Mouse (Mus musculus) CD4-positive, CD25-positive, alpha-beta regulatory T cell, adult 2 months (primary cell): ENCODE measurements around the gene Lama2.

ENCODE experiments used
- DNase-seq: peaks from one replicate; pipeline ENCODE4 v3.0.0-alpha.2; 2012; ENCODE audit warnings: low read depth, low spot score

Lama2 gene

DNA sequence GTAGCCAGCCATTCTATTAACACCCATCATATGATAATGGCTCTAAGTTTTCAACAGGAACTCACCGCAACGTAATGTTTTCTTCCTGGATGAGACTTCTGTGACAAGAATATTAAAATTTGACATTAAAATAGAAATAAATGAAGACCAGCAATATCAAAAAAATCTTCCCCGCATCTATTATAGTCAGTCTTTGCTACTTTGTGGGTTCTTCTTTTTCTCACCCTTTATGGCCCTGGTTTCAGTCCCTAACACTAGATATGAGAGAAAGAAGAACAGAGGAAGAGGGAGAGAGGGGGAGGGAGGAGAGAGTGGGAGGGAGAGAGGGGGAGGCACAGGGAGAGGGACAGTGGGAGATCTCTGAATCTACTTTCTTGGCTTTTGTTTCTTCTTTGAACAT lies at the start of gene Lama2:
Lama2 (minus strand) TSS at position 101 of the 400 bp plus-strand sequence.
- no peak for DNase-seq

DNA sequence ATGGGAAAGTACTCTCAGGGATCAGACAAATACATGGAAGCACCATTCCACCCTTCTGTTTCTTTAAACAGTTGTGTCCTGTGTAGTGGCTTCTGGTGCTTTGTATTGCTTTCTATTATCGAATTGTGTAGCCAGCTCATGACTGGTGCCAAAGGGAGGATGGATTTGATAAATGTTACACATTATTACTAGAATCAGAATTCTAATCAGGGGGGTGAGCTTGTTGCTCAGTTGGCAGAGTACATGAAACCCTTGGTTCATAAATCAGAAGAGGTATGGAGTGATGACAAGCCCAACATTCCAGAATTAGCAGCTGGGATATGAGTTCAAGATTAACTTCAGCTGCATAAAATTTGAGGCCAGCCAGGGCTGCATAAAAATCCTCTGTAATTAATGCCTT lies 44.8 kb upstream of the Lama2 start:
- DNase-seq = no peak

DNA sequence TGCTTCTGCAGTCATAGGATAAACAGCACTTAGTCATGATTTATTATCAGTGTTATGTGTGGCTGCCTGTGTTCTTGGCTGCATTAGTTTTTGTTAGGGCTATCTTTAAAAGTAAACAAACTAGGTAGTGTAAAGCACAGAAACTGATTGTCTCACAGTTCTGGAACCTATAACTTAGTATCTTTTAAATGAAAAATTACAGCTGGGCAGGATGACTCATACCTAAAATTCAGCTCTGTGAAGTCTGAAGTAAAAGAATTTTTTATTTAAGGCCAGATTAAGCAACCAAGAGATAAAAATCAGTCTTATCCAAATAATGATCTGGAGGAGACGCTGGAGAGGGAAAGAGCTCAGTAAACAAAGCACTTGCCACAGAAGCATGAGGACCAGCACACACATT lies 43.8 kb upstream of the Lama2 start:
- no peak for DNase-seq

DNA sequence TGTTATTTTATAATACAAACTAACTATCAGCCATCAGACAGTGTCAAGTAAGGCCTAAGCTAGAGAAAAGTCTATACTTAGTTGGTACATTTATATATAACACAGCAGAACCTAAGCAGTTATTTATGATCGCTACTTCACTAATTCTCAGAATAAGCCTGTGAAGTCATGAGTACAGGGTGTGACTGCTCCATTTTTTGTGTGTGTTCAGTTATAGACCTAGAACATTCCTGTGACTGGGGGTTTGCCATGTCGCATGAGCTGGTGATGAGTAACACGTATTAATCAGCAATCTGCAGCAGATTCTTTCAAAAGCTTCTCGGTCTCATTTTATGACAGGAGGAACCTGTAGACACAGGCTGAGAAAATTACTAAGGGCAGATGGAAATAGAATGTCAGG lies 34.6 kb upstream of the Lama2 start:
- no peak for DNase-seq

DNA sequence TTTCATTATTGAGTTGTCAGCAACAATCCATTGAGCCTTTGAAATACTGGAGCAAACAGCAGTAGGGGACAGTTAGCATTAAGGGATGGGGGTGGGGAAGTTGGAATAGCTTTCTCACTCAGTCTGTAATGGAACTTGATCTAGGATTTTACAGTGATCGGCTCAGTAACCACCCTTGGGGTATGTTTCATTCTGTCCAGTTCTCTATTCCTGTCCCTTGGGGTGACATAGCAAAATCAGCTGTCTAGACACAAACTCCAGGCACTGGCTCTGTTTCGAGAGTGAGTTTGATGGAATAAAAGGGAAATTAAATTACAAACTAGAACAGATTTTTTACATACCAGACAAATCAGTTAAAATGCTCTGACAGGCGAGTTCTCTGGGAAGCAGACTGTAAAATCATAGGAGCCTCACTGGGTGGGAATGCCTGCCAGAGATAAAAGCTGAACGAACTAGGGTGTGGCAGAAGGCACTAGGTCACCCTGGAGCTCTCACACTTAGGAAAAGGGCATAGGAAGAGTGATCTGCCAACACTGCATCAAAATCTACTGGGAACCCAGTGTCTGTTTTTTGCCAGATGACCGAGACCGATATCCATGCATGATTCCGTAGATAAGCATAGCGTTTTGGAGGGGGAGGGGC lies 33.3 kb upstream of the Lama2 start:
- no peak for DNase-seq

DNA sequence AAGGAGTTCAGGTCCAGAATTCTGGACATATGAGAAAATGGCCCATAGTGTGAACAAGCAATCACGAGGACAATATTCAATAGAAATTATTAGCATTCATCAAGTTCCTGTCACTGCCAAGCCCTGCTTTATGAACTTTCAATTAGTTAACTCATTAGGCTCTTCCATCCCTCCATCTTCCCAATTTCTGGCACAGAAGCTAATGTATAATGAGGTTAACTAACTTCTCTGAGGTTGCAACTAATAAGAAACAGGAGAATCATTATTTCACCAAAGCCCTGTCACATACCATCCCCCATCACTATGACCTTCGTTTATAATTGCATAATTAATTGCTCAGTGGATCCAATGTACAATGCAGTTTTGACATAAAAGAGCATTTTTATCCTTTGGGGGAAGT lies 16.2 kb upstream of the Lama2 start:
- no peak for DNase-seq

DNA sequence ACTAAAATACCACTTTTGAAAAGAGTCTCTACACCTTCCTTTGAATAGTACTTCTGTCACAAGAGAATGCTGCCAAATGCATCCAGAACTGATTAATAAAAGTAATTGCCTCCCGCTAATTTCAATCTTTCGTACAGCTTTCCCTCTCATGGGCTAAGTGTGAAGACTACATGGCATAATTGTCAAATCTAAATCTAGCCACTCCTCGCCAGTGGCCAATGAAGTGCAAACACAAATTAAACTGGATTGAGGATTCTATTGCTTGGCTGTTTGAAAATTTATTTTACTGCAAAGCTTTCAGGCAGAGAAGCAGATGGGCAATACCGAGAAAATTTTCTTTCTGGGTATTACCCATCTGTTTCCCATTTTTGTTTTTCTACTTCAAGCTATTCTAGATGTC lies 11.4 kb upstream of the Lama2 start:
- DNase-seq = no peak

DNA sequence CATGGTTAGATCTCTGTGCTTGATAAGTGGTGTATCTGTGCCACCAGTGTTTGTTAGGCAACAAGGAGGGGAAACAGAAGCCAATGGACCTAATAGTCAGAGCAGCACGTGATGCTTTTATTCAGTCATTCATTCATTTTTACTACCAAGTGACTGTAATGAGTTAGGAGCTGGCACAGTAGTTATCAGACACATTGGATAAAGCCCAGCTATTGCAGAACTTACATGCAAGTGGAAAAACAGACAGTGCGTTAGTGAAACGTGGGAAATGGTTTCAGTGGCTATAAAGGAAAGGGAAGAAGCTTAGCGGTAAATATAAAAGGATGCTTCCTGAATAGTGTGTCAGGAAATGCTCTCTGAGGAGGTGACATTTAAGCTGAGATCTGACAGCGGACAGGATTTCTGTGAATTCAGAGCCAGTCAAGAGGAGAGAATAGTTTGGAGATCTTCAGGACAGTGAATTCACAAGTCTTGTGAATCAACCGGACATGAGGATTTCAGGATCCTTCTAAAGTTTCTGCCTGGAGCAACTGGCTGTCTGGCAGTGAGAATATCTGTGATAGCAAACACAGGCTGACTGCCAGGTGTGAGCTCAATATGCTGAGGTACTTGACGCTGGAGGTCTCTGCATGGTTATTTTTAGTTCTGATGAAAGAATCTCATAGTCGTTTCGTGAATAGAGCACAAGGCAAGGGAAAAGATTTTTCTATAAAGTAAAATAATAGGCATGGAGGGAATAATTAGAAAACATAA lies 2.3 kb upstream of the Lama2 start:
- no peak for DNase-seq

DNA sequence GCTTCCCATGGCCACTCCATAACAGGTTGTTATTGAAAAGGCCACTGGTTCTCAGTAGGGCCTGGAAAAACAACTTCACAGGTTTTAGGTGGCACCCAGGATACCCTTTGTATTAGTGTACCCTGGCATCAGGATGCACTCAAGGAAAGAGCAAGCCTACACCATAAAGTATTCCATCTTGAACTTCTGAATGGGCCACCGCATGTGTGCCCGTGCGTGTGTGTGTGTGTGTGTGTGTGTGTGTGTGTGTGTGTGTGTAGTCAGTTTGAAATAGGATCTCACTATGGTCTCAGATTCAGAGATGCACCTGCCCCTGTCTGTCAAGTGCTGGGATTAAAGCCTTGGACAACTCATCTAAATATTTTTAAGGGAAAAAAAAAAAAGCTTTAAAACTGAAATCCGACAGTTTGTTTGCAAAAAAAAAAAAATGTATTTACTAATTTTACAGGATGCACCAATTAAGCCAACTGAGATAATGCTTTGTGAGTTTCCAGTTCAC lies 2.0 kb downstream of the Lama2 start:
- DNase-seq = no peak

DNA sequence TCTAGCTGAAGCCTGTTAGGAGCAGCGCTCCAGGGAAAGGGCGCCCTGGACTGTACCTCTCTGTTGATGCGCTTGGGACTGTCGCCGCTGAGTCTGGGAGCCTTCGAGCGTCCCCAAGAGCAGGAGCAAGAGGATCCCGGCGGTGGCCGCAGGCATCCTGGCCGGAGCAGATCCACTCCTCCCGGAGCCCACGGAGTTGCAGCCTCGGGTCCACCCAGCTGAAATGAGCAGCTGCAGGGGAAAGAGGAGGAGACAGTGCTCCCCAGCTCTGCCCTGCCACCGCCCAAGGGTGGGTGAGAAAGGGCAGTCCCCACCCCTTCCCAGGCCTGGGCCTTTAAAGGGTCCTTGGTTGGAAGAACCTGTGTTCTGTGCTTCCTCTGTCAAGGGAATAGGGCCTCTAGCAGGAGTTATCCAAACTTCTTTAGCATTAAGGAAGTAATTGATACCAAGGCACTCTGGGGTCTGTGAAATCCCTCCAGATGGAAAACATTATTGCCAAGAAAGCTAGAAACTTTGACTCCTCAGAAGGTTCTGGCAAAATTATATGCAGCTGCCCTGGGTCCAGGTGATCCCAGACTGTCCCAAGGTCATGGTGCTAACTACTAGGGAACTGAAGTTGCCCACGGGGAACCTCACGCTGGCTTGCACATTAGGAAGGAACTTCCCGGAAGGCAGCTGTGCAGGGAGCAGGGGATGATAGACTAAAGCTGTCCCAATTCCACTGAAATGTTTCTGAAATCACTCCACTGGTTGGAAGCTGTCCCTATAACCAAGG lies 2.7 kb downstream of the Lama2 start:
- no peak for DNase-seq

DNA sequence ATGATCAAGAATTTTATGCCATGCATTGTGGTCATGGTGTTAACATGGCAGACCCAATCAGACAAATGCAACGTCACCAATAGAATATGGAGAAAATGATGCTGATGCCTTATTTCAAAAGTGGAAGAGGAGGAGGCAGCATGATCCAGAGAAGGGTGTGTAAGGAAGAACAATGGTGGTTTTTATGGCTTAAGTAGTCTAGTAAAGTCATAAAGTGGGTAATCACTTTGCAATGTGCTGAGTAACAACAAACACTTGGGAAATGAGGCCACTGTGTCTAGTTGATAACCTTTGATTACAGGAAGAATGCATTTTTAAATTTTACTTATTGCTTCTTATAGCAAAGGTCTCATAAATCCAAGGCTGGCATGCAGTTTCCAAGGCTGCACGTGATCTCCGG lies 23.9 kb downstream of the Lama2 start:
- DNase-seq = no peak

DNA sequence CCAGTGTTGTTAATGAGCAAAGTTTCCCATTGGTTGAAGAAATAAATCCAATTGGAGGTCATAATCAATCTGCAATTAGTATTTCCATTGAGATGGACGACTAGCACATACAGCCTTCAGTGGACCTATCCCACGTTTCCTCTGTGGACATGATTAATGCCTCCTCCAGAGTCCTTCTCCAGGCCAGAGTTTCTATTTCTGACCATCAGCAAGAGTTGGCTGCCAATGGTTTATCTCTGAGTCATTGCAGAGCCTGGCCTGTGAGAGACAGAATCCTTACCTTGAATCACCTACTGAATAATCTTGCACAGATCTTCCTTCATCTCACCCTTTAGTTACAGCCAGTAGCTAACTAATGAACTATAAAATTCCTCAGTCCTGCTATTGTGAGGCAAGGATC lies 86.3 kb downstream of the Lama2 start:
- DNase-seq = no peak

DNA sequence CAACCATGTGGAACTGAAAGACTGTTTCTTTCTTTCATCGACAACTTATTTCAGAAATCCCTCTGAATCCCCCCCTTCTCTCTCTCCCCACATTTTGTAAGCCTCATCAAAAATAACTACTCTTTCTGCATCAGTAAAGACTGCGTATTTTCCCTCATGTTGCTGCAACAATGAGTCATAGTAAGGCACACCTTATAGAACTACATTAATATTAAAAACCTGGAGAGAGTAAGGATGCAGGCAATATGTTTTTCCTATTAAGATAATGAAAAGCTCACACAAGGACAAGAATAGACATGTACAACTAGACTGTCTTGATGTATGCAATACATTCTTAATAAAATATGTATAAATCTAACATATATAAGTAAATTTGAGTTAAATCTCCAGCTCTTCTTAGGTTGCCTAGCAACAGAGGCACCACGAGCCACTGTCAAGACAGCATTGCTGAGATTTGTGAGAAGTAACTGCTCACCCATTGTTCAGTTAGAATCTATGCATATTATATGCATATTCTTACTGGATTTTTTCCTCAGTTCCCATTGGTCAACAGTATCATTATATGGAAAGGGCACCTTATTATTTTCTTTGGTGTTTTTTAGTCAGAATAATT lies 110.6 kb downstream of the Lama2 start:
- DNase-seq = no peak

DNA sequence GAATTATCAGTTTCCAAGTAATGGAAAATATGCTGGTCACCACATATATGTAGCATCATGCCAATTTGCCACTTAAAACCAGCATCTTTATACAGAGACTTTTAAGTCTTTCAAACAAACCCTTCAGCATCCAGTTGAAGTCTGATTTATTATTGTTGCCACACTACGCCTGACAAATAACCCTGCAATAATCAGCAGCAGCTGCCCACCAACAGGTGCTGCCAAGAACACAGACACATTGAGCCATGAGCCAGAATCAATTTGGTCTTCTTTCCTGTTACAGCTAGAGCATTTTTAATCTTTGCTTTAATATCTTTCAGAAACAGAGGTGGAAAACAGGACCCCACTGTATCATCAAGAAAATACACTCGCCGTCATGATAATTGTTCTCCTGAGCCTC lies 118.7 kb downstream of the Lama2 start:
- no peak for DNase-seq

DNA sequence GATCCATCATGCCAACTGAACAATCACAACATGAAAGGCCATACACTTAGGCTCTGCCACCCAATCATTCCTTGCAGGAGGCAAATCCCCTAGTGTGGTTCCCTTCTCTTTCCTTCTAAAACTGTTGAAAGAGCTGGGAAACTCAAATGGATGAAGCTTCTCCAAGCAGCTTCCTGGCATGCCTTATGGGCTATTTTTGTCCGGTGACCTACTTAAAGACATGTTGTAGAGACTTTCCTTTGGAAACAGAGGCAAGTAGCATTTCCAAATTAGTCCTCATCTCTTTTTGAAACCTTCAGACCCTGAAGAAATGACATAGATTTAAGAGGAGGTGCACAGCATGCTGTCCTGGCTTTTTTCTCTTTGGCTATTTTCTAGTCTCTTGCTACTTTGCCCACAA lies 131.1 kb downstream of the Lama2 start:
- DNase-seq = no peak

DNA sequence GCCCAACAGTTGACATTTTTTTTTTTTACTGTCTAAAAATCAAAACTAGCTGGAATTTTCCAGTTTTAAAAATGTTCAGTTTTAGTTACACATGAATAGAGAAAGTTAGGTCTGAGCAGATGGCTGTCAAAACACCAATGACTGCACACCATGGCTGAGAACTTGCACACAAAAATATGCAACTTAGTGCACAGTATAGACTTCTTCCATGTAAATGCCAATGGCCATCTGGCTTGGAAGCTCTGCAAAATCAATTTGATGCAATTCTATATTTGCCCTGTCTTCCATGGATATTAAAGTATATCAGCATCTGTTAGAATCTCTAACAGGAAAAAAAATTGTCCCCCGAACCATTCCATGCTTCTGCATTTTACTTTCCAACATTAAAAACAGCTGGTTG lies 135.5 kb downstream of the Lama2 start:
- DNase-seq = no peak

DNA sequence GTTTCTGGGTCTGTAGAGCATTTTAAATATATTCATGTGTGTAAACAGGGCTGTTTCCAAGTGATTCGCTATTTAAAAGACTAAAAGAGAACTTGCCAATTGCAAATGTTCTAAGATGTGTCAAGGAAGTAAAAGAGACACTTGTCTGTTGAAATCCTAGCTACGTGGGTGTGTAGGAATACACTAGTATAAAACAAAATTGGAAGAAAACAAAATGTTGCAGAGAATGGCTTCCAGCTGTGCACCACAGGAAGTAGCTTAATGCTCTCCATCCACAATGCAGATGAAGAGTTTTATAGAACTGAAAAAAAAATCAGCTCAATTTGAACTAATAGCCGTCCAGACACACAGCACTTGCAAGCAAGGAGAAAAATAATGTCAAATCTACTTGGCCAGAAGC lies 144.0 kb downstream of the Lama2 start:
- no peak for DNase-seq

DNA sequence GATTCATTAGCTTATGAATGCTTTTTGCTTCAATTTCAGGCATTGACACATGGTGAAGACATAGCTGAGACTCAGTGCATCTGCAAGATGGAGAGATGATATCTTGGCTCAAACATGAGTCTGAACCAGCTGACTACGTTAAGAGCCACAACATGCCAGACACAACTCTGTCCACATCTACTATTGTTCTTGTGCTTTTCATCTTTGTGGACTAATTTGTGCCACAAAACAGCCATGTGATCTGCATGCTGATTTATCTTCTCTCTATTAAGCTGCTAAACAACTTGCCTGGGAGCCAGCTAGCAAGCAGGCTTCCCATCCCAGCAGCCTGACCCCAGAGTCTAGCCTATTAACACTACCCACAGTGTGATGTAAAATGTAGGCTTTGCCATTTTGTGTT lies 151.3 kb downstream of the Lama2 start:
- DNase-seq = no peak

DNA sequence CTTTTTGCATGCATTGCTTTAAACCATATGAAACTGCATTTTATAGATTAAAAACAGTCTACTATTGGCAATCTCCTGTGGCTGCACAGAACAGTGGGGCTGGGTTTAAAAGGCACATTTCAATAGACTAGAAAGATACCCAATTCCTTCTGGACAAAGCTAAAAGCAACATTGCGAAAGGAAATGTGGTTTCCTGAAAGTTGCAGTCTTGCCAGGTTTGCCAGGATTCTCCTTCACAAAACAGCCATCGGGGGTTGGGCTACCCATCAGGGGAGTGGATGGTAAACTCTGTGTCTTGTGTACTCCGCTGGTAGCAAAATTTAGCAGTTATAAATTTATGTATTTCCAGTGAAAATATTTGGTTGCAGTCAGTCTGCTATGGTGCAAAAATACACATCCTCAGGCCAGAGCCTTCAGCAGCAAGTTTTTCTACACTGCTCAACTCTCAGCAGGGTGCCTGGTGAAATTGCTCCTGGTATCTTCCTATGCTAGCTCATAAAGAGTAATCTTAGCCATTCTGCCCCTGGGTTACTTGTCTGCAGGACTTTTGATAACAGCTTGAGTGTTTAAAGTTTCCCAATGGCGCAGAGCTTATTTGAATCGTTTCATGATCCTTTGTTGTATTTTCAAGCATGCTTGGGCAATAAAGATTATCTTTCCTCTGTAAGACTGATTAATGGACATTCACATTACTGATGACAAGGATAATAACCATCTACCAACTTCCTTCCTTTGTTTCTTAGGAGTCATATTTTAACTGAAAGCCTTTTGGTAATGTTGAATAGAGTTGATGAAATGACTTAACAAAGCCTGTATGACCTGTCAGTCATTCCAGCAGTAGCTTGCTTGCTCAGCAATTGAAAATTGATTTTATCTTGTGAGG lies 205.7 kb downstream of the Lama2 start:
- no peak for DNase-seq

DNA sequence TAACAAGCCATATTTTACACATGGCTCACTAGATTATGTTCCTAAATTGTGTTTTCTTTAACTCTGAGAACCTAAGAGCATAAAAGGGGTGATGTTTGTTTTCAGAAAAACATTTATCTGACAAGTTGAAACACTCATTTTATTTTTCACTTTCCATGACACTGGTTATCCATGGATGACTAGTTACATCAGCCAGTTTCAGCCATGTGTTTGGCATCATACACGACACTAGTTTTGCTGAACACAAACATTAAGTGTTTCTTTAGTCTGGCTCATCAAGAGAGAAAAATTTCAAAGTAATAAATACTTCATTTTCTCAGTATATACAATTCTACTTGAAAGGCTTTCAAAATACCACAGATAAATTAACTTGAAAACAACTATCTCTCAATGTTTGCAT lies 228.8 kb downstream of the Lama2 start:
- DNase-seq = no peak

DNA sequence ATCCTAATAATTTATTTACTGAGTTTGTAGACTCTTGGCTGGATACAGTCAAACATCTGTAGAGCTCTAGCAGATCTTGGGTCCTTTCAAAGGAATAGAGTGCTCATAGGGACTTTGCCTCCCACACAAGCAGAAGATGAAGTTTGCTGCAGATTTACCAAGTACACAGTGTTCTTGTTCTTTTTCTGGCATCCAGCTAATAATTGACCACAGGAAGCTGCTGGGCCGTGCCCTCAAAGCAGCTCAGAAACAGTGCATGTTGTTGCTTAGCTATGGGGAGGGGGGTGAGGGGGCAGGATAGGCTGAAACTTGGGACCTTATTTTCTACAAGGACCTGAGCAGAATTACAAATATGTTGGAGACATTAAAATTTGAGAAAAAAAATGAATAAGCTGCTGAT lies 232.0 kb downstream of the Lama2 start:
- DNase-seq = no peak
